Mouse (Mus musculus) kidney, postnatal 25 days (tissue): ENCODE results near the gene Gpr157.

Experiments used
- DNase-seq, 2 experiments: peaks; one replicate each; pipeline ENCODE4 v3.0.0; 2021; ENCODE audit warnings: mixed read lengths in 2 of 2

Gpr157 gene

GRCm38 (mm10) chr4:150152483-150152882 lies 65.3 kb downstream of the Gpr157 start:
- DNase-seq = no peak

GRCm38 (mm10) chr4:150155301-150155700 lies 68.1 kb downstream of the Gpr157 start:
- DNase-seq = no peak
